Mouse (Mus musculus) retina, postnatal 1 day (tissue): Measurements from ENCODE around the gene Bnc1.
A peak's percentile ranks its signal among the peaks of the same experiment; 100 is the strongest.

Experiments used
- DNase-seq: peaks from one replicate; pipeline ENCODE4 v3.0.0-alpha.2; 2012

Gene Bnc1

GRCm38 (mm10) chr7:81992131-81993061 is at the start of gene Bnc1:
Gene Bnc1, minus strand, starts transcription at chr7:81992292.
- DNase-seq, result peak; percentile 55

GRCm38 (mm10) chr7:82033347-82033746 is 41.3 kb upstream of the Bnc1 start:
- no peak for DNase-seq

DNA sequence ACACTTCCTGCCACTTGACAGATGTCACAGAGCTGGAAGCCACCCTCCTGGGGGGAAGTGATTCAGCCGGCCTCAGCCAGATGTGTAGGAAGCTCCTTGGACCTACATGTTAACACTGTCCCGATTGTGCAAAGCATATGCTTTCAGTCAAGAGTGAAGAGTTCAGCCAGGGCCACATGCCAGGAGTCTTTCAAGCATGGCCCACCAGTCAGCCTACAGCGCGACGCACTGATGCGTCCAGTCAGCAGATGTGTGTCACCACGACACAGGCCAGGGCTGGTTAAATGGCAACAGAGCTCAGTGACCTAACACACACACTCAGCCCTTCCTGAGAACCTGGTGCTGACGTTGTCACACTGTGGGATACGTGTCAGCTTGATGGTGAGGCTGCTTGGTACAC is 37.6 kb upstream of the Bnc1 start:
- DNase-seq, result peak; percentile 76

- no peak for DNase-seq
Measured at GRCm38 (mm10) chr7:82025802-82026201, 33.7 kb upstream of the Bnc1 start.

- no peak for DNase-seq
Measured at GRCm38 (mm10) chr7:82023676-82024075, 31.6 kb upstream of the Bnc1 start.

DNA sequence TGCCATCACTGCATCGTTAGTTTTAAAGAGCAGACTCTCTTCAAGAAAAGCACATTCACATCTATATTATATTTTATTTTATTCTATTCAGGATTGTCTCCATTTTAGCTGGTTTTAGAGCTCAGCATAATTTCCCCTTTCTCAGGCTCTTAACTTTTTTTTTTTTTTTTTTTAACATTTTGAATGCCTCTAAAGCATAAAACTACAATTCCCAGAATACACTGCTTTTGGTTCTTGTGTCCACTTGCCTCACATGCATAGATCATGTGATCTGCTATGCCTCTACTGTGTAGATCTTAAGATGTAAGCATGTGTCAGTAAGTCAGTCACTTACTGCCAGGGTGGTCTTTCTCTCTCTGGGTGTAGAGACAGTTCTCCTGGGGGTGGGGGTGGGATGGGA is 30.3 kb upstream of the Bnc1 start:
- DNase-seq, result no peak

GRCm38 (mm10) chr7:82018031-82018430 is 25.9 kb upstream of the Bnc1 start:
- DNase-seq, result no peak

DNA sequence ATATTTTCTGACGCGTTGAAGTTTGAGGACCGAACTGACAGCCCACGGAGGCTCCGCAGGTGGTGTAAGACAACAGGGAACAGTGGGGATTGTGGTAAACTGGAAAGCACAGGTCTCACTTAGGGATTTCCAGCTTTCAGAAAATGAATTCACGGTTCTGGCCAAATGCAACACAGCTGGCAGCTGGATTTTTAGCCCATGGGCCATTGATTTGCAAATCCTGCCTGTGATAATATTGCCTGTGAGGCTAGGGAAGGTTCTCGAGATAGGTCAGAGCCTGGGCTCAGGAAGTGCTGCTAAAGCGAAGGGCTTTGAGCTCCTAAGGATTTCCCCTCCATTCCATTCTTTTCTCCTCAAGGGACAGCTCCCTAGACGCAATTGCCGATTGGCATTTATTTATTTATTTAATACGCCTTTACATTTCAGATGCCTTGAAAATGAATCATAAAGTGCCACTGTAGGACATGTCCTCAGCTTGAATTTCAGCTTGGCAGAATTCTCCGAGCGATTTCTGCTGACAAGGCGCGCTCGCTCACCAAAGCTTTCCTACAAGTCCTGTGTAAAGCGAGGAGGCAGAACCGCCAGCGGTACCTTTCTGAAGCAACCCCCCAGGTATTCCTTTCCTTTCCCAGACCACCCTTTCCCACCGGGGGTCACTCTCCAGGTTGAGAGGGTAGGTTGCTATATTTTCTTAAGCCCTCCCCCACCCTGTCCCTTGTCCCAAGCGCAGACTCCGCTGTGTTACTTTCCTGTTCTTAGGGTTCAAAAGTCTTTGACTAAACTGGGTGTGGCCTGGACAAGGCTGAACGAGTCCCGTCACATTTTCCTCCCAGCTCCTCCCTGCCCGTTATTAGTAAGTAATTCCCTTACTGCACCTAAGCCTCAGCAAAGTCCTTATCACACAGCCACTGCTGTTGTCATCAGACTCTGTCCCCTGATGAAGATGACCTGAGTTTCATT is 24.9 kb upstream of the Bnc1 start:
- no peak for DNase-seq

DNA sequence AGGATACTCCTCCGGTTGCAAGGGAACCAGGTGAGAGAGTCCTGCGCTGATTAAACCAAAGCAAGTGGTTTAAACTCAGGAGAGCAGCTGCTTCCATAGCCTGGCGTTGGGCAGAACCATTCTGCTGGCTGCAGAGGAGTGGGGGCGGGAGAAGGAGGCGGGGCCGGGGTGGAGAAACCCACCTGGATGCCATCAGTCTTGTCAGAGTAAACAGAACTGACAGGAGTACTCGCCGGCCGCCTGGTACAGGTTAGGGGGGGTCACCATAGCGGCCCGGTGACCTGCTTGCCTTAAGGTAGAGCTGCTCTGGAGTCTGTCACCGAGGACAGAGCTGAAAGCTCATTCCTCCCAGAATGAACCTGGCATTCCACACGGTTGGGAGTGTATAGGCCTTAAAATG is 20.4 kb upstream of the Bnc1 start:
- no peak for DNase-seq

- DNase-seq, result no peak
Measured at GRCm38 (mm10) chr7:82011534-82012401, 19.7 kb upstream of the Bnc1 start.

GRCm38 (mm10) chr7:82007151-82007550 is 15.1 kb upstream of the Bnc1 start:
- no peak for DNase-seq

DNA sequence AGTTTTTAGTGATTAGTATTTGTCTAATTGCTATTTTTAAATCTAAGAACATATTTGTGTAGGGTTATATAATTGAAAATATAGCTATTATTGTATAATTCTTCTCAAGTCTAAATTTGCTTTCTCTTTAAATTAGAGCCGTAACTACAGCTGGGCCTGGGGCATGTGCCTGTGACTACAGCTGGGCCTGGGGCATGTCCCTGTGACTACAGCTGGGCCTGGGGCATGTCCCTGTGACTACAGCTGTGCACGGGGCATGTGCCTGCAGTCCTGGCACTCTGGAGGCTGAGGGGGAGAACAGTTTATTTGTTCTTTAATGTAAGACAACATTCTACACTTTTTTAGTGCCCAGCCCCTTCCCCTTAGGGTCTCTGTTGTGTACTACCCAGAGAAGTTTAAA is 12.1 kb upstream of the Bnc1 start:
- DNase-seq, result no peak

DNA sequence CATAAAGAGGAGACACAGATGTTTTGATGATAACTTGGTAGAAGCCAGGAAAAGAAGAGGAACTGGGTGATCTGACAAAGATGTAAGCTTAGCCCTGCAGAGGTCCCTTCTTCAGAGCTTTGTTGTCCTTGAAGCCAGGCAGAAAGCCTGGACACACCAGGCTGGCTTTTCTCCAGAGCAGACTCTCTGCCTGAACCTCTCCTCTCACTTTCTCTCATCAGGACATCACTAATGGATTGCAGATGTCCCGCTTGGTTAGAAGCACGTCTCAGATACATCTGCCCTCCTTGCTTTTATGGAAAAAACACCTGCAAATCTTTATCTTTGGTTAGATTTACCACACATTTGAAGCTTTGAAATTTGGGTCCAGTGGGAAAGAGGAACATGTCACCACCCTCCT is 7.7 kb upstream of the Bnc1 start:
- DNase-seq, result no peak

GRCm38 (mm10) chr7:81999372-81999771 is 7.3 kb upstream of the Bnc1 start:
- DNase-seq, result no peak

DNA sequence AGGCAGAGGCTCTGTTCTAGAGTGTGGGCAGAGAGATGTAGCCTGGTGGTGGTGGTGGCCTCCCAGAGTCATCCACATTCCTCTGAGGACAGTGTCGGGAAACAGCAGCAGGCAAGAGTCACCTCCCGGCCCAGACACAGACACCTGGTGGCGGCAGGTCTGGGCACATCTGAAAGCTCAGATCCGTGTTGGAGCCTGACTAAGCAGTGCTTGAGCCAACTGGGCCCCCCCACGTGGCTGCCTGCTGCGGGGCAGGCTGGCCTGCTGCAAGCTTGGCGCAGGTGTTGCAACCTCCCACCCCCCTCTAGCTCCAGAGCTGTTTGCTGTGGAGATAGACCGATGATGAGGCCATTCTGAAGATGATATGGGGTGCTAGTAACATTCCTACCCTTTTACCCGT is 3.9 kb upstream of the Bnc1 start:
- no peak for DNase-seq

DNA sequence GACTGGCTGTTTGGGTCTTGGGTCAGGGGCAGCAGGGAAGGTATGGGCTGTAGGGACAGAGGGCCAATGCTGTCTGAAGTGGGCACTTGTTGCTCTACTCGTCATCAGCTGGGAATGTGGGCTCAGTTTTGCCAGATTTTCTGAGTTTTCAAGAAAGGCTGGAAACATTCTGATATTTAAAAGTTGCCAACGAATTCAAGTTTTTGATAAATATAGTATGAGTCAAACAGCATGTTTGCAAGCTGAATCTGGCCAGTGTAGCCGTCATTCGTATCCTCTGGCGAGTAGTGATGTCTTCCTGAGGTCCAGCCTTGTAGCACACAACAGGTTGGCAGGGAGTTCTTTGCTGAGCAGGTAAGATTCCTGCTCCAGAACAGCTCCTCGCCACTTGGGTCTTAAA is 3.0 kb upstream of the Bnc1 start:
- DNase-seq, result no peak

- DNase-seq, result no peak
Measured at GRCm38 (mm10) chr7:81993140-81993539, 1.0 kb upstream of the Bnc1 start.

DNA sequence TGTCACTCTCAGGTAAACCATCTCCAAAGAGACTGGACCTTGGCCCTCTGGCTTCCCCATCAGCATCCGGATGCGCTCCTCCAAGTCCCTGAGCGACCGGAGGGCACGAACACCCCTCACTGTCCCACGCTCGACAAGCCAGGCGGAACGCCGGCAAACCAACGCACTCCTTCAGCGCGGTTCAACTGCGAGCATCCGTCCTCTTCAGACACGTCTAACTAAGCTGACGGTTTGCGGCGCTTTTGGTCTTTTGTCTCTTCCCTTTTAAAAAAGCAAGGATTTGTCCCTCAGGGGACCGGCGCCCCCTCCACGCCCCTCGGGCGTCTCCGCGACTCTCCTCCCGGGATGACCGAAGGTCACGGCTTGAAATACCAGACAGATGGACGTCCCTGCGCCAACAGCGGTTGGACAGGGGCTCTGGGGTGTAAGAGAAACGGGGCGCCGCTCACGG is 456 bp downstream of the Bnc1 start:
- peak; percentile 46 for DNase-seq

- no peak for DNase-seq
Measured at GRCm38 (mm10) chr7:81991116-81991515, 976 bp downstream of the Bnc1 start.

GRCm38 (mm10) chr7:81983651-81984050 is 8.4 kb downstream of the Bnc1 start:
- DNase-seq, result no peak

- no peak for DNase-seq
Measured at GRCm38 (mm10) chr7:81978304-81978703, 13.8 kb downstream of the Bnc1 start.

DNA sequence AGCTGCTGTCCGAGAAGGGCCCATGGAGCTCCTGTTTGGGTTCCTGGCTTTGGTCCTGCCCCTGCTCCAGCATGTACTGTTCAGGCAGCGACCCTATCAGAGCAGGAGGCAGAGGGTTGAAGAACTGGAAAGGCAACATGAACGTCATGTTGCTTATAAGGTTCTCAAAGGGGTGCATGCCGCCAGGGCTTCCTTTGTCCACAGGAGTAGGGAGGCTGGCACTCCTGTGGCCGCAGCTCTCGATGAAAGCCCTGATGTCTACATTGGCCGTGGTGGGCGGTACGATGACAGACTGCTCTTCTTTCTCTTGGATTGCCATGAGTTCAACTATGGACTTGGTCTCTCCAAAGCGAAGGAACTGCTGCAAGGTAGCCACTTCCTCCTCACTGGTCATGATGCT is 17.5 kb downstream of the Bnc1 start:
- no peak for DNase-seq

- no peak for DNase-seq
Measured at GRCm38 (mm10) chr7:81973939-81974338, 18.2 kb downstream of the Bnc1 start.
